Mouse (Mus musculus) neural tube, embryonic 12.5 days (tissue): Measurements from ENCODE around the gene Kcnmb1. TPM values are rescaled to one million over a fixed set of nuclear protein-coding genes. Genes with fewer than 3 reads are reported as not detected.

Experiments
- ATAC-seq: fragments of 200-750 bp; cut with Nextera tagmentation; 2 replicates; pipeline ENCODE4 v1.8.0; 2017; ENCODE audit warnings: low read depth, mild to moderate bottlenecking, moderate TSS enrichment, moderate library complexity; ENCODE audit not compliant: low FRiP score
- H3K27ac ChIP-seq: fragments of 300-500 bp; sonication (generic); 2 replicates; pipeline ENCODE4 v1.5.1; 2016
- H3K27me3 ChIP-seq: fragments of 300-500 bp; sonication (generic); replicated peaks from 2 replicates; pipeline ENCODE4 v1.6.1; 2016; ENCODE audit warnings: mild to moderate bottlenecking
- H3K36me3 ChIP-seq: fragments of 300-500 bp; sonication (generic); 2 replicates; pipeline ENCODE4 v1.6.1; 2016; ENCODE audit warnings: mild to moderate bottlenecking
- H3K4me1 ChIP-seq: fragments of 300-500 bp; sonication (generic); 2 replicates; pipeline ENCODE4 v1.6.1; 2016
- H3K4me2 ChIP-seq: fragments of 300-500 bp; sonication (generic); replicated peaks from 2 replicates; pipeline ENCODE4 v1.6.1; 2016; ENCODE audit warnings: mild to moderate bottlenecking
- H3K4me3 ChIP-seq: fragments of 300-500 bp; sonication (generic); 2 replicates; pipeline ENCODE4 v1.5.1; 2016
- H3K9ac ChIP-seq: fragments of 300-500 bp; sonication (generic); 2 replicates; pipeline ENCODE4 v1.6.1; 2016; ENCODE audit warnings: mild to moderate bottlenecking
- H3K9me3 ChIP-seq: fragments of 300-500 bp; sonication (generic); 2 replicates; pipeline ENCODE4 v1.6.1; 2016; ENCODE audit warnings: mild to moderate bottlenecking
- WGBS: fragments of 180-500 bp; shearing (Covaris S2); methylation state at CpG from one replicate; pipeline ENCODE4 v1.1.7; 2016; 5-methylcytosine and 5-hydroxymethylcytosine counted together
- polyA plus RNA-seq: library from polyadenylated mRNA; unstranded; fragments of >200 nt; fragmentation: Nextera tagmentation; extraction: Ambion mirVana; gene quantifications from 2 replicates; pipeline ENCODE4 v1.2.1, GENCODE M21; 2016

Gene Kcnmb1
- polyA plus RNA-seq, 1 experiment from 2014 or later = 0.34 TPM

DNA sequence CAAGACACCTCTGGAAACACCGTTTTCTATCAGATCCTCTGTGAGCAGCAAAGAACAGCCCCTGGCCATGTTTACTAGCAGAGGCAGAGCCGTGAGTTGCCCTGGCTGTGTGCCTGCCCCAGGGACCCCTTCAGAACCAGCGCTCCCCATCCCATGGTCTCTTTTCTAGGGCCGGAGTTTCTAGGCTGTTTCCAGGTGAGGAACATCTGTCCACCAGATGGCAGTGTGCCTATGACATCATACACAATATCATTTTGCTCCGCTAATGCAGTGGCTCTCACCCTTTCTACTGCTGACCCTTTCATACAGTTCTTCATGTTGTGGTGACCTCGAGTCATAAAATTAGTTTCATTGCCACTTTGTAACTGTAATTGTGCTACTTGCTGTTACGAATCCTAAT, 34.2 kb upstream of the Kcnmb1 start:
- Histone ChIP-seq H3K4me1 (peaks cover 5% of the 10 kb centered on the region; the same call in 1 of the 2 replicates), H3K9ac (no peak overlapping the region), H3K27ac (no peak overlapping the region), H3K27me3 (peaks cover 7% of the 10 kb centered on the region; the same call in 1 of the 2 replicates), H3K36me3 (no peaks in the 10 kb centered on the region), H3K4me2 (no peak overlapping the region), H3K4me3 (no peak overlapping the region), H3K9me3 (no peaks in the 10 kb centered on the region)
- ATAC-seq = no peak
- 42% methylated on average over 7 of the region's 7 CpGs for WGBS

DNA sequence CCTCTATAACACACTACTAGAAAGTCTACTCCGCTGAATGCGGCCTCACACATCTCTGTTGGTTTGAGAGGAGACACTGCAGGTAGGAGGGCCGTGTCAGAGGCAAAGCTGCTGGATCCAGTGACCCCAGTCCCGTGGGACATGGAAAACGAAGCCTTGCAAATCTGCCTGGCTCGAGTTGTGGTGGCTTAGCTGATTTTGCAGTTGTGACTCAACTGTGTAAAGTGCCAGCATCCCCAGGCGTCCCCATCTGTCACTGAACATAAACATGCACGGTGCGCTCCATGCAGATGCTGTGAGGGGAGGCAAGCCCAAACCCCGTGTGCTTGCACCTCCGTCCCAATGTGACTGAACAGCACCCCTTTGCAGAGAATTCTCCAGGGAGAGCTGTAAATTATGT, 33.4 kb upstream of the Kcnmb1 start:
- Histone ChIP-seq H3K36me3 (no peaks in the 10 kb centered on the region), H3K27me3 (peaks cover 7% of the 10 kb centered on the region; the same call in 1 of the 2 replicates), H3K9ac (no peak overlapping the region), H3K27ac (no peak overlapping the region), H3K9me3 (no peaks in the 10 kb centered on the region), H3K4me2 (no peak overlapping the region), H3K4me3 (no peak overlapping the region), H3K4me1 (peaks cover 5% of the 10 kb centered on the region; the same call in 1 of the 2 replicates)
- WGBS = 61% methylated on average over 11 of the region's 11 CpGs
- no peak for ATAC-seq

DNA sequence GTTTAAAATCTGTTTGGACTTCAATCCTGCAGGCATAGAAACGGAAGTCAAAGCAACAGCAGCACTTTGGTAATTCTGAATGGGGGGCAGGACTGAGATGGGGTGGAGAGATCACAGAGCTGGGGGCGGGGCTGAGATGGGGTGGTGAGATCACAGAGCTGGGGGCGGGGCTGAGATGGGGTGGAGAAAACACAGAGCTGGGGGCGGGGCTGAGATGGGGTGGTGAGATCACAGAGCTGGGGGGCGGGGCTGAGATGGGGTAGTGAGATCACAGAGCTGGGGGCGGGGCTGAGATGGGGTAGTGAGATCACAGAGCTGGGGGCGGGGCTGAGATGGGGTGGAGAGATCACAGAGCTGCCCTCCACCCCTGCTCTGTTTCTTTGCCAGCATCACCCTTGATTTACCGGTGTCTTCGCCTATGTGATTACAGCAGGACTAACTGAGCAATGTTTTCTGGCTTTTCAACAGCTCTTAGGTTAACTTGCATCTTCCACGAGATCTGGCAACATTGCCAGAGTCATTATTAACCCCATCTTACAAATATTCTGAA, 30.9 kb upstream of the Kcnmb1 start:
- Histone ChIP-seq H3K27me3 (0 out of 2 replicates have a peak, but pooled peaks cover under 1% of the 10 kb centered on the region), H3K9me3 (no peaks in the 10 kb centered on the region), H3K4me3 (no peak overlapping the region), H3K4me1 (0 out of 2 replicates have a peak, but pooled peaks cover 3% of the 10 kb centered on the region), H3K27ac (no peak overlapping the region), H3K9ac (no peak overlapping the region), H3K4me2 (peak overlapping the region; percentile 30), H3K36me3 (no peaks in the 10 kb centered on the region)
- 10% methylated on average over 10 of the region's 10 CpGs for WGBS
- 0 out of 2 replicates have a peak, but pooled peaks have one; percentile 22 for ATAC-seq

DNA sequence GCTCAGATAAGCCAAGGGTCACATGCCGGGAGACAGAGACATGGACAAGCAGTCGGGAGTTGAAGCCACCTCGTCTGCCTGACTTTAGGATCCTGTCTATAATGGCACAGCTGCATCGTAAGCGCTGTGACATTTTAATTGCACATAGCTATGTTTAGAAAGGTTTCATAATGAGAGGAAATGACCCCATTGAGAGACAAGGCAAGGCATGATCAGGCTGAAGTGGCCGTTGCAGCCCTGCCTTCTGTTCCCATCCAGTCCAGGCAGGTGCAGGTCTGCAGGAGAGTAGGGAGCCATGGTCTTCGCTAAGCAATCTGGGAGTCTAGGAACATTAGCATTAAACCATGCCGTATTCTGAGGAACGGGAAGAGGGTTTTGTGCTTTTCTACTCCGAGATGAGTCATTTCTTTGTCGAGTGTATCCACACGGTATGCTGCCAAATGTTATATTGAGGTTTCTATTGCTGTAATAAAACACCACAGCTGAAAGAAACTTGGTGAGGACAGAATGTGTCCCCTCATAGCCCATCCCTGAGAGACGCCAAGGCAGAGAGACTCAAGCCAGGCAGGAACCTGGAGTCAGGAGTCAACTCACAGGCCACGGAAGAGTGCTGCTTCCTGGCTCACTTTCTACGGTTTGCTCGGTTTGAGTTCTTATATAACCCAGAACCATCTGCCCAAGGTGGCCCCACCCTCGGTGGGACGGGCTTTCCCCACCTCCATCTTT, 30.3 kb upstream of the Kcnmb1 start:
- Histone ChIP-seq H3K4me3 (no peak overlapping the region), H3K36me3 (no peaks in the 10 kb centered on the region), H3K9me3 (no peaks in the 10 kb centered on the region), H3K9ac (no peak overlapping the region), H3K27ac (no peak overlapping the region), H3K4me2 (peak overlapping the region; percentile 30), H3K27me3 (no peaks in the 10 kb centered on the region), H3K4me1 (0 out of 2 replicates have a peak, but pooled peaks cover 3% of the 10 kb centered on the region)
- ATAC-seq = peak; percentile 46; the same call in 1 of the 2 replicates
- WGBS = 54% methylated on average over 18 of the region's 18 CpGs

DNA sequence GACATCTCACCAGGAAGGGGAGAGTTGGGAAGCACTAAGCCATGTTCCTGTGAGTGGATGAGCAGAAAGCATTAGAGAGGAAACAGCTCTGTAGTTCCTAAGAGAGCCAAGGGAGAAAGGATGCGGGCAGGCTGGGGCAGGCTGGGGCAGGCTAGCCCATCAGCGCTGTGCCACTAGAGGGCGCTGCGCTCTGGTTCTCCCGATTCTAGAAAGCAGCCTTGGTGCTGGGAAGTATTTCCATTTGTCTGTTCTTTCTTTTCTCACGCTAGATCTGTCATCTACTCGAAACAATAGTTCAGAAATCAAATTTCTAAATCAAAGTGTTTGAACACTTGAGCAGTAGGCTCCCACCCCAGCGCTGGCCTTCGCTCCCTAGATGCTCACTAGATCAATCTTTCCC, 28.5 kb upstream of the Kcnmb1 start:
- WGBS = 66% methylated on average over 9 of the region's 9 CpGs
- Histone ChIP-seq H3K27ac (no peak overlapping the region), H3K36me3 (no peaks in the 10 kb centered on the region), H3K4me2 (no peak overlapping the region), H3K9ac (no peak overlapping the region), H3K27me3 (no peaks in the 10 kb centered on the region), H3K4me3 (no peak overlapping the region), H3K9me3 (no peaks in the 10 kb centered on the region), H3K4me1 (0 out of 2 replicates have a peak, but pooled peaks cover 3% of the 10 kb centered on the region)
- no peak for ATAC-seq

DNA sequence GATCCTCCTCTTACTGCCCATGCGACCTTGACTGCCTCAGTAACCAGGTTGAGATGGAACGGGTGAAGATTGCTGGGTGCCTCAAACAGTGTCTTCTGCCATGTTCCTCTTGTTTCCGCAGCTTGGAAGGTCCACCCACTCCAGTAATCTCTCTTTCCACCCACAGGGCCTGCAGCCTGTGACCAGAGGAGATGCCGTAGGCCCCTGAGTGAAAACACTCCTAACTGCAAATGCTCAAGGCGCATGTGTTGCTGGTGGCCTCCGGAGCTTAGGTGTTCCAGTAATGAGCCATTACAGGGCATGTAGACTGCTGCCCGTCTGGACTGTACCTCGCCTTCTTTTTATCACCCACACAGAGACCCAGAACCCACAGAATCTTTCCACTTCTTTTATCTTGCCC, 25.2 kb upstream of the Kcnmb1 start:
- H3K36me3 ChIP-seq = no peaks in the 10 kb centered on the region
- H3K27me3 ChIP-seq = no peaks in the 10 kb centered on the region
- H3K27ac ChIP-seq = no peak overlapping the region
- no peak for ATAC-seq
- H3K4me3 ChIP-seq = no peak overlapping the region
- H3K4me1 ChIP-seq = no peaks in the 10 kb centered on the region
- no peak overlapping the region for H3K9ac ChIP-seq
- WGBS = 88% methylated on average over 8 of the region's 8 CpGs
- H3K4me2 ChIP-seq = no peak overlapping the region
- no peaks in the 10 kb centered on the region for H3K9me3 ChIP-seq

DNA sequence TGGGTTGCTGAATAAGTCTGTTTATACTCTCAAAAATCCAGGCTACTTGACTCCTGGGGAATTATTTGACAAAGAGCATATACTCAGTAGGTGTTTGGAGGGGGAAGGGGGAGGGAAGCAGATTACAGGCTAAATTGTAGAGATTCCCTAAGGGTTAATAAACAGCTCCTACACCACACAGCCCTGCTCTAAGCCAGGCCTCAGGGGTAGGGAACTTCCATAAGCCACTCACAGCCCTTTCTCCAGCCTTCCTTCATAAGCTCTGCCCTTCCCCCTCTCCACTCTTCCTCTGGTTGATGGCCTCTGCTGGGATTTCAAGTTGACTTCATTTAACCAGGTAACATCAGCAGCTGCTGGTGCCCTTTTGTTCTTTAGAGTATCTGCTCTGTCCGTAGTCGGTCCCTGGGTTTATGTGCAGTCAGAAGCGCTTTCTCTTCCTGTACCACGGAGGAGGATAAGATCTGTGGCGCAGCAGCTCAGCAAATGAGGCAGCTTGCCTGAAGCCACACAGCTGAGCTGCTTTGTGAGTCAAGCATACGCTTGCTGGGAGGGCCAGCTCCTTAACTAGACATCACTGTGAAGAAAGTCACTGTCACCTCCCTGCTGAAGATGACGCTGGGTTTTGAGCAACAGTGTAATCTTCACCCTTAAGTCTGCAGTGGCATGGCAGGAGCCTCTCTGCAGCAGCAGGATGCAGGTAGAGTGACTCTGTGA, 24.1 kb upstream of the Kcnmb1 start:
- ATAC-seq = no peak
- 58% methylated on average over 7 of the region's 7 CpGs for WGBS
- Histone ChIP-seq H3K36me3 (no peaks in the 10 kb centered on the region), H3K4me3 (no peak overlapping the region), H3K27me3 (no peaks in the 10 kb centered on the region), H3K9me3 (no peaks in the 10 kb centered on the region), H3K27ac (no peak overlapping the region), H3K9ac (no peak overlapping the region), H3K4me2 (no peak overlapping the region), H3K4me1 (no peaks in the 10 kb centered on the region)

DNA sequence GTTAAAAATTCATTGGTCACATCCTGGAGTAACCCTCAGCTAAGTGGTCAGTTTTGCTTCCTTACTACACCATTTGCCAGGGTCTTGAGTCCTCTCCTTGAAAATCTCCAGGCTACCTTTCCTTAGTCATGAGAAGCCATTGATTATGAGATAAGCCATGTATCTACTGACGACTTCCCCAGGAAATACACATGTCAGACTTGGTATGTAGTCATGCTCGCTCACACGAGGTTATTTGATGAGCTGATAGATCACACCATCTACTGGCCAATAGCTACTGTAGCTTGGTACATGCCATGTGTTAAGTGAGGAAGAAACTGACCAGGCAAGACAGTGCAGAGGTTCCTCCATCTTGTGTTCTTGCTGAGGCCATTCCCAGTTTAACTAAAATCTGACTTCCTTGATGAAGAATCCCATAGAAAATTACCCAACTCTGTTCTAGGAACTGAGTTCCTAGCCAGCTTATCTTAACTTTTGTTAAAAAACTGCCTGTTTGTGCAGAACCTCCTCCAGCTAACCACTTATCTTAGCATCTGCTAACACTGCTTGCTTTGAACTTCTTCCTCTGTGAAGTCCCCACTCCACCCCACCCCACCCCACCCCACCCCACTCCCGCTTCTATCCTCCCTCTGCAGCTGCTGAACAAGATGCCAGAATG, 23.2 kb upstream of the Kcnmb1 start:
- no peak overlapping the region for H3K4me3 ChIP-seq
- H3K36me3 ChIP-seq = no peaks in the 10 kb centered on the region
- H3K27me3 ChIP-seq = no peaks in the 10 kb centered on the region
- no peak overlapping the region for H3K4me2 ChIP-seq
- no peak overlapping the region for H3K27ac ChIP-seq
- ATAC-seq = no peak
- no peaks in the 10 kb centered on the region for H3K9me3 ChIP-seq
- 77% methylated on average over 4 of the region's 4 CpGs for WGBS
- no peaks in the 10 kb centered on the region for H3K4me1 ChIP-seq
- H3K9ac ChIP-seq = no peak overlapping the region

DNA sequence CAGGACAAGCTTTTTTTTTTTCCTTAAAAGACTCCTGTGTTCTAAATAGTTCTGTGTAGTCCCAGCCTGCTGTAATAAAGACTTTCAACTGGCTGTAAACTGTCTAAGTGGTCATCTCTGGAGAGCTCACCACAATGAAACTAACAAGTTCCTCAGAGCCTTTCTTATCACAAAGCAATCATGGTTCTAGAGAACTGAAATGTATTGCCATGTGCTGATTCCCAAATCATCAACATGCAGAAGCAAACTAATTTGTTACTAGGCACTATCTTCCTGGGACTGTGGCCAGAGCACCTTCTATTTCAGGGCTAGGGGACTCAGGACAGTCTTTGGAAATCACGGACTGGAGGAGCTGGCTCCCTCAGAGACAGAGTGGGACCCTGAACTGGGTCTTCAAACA, 19.2 kb upstream of the Kcnmb1 start:
- no peak for ATAC-seq
- WGBS = 67% methylated on average over 1 of the region's 1 CpGs

DNA sequence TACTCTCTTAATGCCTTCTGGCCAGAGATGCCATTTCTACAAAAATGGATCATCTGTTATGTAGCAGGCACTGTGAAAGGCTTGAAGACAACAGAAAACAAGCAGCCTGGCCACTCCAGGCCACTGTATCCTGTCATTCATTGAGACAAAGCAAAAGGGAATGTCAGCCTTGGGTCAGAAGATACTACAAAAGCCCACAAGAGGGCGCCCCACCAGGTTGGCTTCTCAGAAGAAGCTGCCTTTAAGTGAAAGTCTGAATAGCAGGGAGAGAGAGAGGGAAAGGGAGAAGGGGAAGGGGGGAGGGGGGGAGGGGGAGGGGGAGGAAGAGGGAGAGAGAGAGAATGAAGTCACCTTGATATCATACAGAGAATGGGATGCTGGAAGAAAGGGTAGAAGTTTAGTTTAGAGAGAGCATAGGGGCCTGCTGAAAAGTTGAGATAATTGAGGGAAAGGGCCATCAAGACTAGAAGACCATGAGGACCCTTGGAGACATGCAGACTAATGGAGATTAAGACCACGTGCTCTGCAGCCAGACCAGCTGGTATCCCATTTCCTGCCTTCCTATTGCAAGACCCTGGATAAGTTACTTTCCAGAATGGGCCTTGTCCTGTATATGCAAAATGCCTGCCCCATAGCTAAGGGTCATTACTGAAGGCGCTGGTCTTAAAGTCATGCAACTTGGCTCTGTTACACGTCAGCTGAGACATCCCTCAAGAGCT, 18.6 kb upstream of the Kcnmb1 start:
- no peaks in the 10 kb centered on the region for H3K4me1 ChIP-seq
- H3K36me3 ChIP-seq = no peaks in the 10 kb centered on the region
- H3K9me3 ChIP-seq = no peaks in the 10 kb centered on the region
- H3K27me3 ChIP-seq = no peaks in the 10 kb centered on the region
- H3K4me3 ChIP-seq = no peak overlapping the region
- H3K9ac ChIP-seq = no peak overlapping the region
- ATAC-seq = no peak
- 63% methylated on average over 4 of the region's 4 CpGs for WGBS
- no peak overlapping the region for H3K27ac ChIP-seq
- no peak overlapping the region for H3K4me2 ChIP-seq

More for the DNA sequence above, 19.2 kb upstream of the Kcnmb1 start:
- H3K36me3 ChIP-seq = no peaks in the 10 kb centered on the region
- no peak overlapping the region for H3K9ac ChIP-seq
- no peaks in the 10 kb centered on the region for H3K27me3 ChIP-seq
- H3K4me3 ChIP-seq = no peak overlapping the region
- no peaks in the 10 kb centered on the region for H3K4me1 ChIP-seq
- H3K27ac ChIP-seq = no peak overlapping the region
- no peak overlapping the region for H3K4me2 ChIP-seq
- no peaks in the 10 kb centered on the region for H3K9me3 ChIP-seq

DNA sequence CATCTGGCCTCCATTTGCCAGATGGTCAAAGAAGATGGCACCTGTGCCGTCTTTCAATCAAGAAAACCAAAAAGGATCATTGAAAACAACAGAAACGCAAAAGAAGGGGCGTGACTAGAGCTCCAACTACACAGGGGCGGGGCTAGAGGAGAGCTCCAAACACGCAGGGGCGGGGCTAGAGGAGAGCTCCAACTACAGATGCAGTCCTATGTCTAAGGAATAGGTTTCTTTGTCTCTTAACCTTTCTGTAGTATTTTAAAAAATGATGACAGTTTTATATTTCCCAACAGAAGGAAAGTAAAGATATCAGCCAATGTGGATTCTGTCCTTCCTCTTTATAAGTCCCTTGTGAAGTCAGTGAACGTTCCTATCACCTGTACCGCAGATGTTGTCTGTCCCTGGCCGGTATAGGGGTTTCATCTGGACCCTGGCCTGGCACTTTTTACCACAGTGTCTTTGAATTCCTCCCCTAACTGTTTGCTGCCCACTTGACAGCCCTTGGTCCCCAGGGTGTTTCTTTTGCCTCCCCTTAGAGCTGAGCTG, 18.0 kb upstream of the Kcnmb1 start:
- Histone ChIP-seq H3K9me3 (no peaks in the 10 kb centered on the region), H3K4me1 (no peaks in the 10 kb centered on the region), H3K9ac (no peak overlapping the region), H3K27me3 (no peaks in the 10 kb centered on the region), H3K4me3 (no peak overlapping the region), H3K4me2 (no peak overlapping the region), H3K27ac (no peak overlapping the region), H3K36me3 (no peaks in the 10 kb centered on the region)
- no peak for ATAC-seq
- 84% methylated on average over 9 of the region's 9 CpGs for WGBS
